ENCODE assay signal across 24 mouse cellular contexts in the genomic region with DNA sequence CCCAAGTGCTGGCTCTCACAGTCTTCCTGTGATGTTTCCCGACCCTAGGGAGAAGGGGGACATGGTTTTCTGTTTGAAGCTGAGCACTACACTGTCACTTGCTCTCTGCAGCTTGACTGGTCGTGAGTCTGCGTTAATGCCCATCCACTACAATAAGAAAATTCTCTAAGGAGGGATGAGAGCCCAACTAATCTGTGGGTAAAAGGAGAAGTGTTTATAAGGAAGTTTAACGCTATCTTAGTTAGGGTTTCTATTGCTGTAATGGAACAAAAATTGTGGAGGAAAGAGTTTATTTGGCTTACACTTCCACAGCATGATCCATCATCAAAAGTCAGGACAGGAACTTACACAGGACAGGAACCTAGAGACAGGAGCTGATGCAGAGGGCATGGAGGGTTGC.
DNase-seq lines count a peak whose midpoint lies in the region; ATAC-seq lines count a peak whose summit lies in the region.
"Had no signal": no experiment of that assay in that cellular context is flagged by ENCODE, and none has a peak within 500 bp of the region (broad histone marks: within the 10 kb centered on the region; RNA-seq: fewer than 3 reads in every experiment).

No protein-coding gene starts in this region.

- peak overlapping the region; percentile 20 for H3K4me3 ChIP-seq in megakaryocyte, embryonic 14.5 days (replicated peaks)
- H3K4me3 ChIP-seq in heart, embryonic 10.5 days = no peak overlapping the region
- H3K4me3 ChIP-seq: embryonic facial prominence, embryonic 13.5 days; embryonic facial prominence, embryonic 15.5 days; erythroblast, embryonic 14.5 days; forebrain, embryonic 10.5 days; forebrain, embryonic 12.5 days had no signal

- H3K9me3 ChIP-seq in megakaryocyte, embryonic 14.5 days = no peaks in the 10 kb centered on the region
- no peaks in the 10 kb centered on the region for H3K9me3 ChIP-seq in heart, embryonic 10.5 days
- H3K9me3 ChIP-seq: embryonic facial prominence, embryonic 15.5 days; forebrain, embryonic 10.5 days; forebrain, embryonic 12.5 days had no signal

- no peaks in the 10 kb centered on the region for H3K36me3 ChIP-seq in megakaryocyte, embryonic 14.5 days (replicated peaks; ENCODE audit: low read length)
- H3K36me3 ChIP-seq in heart, embryonic 10.5 days = no peaks in the 10 kb centered on the region
- H3K36me3 ChIP-seq: embryonic facial prominence, embryonic 13.5 days; embryonic facial prominence, embryonic 15.5 days; forebrain, embryonic 10.5 days; forebrain, embryonic 12.5 days had no signal

- H3K27me3 ChIP-seq in megakaryocyte, embryonic 14.5 days (replicated peaks) = no peaks in the 10 kb centered on the region
- no peaks in the 10 kb centered on the region for H3K27me3 ChIP-seq in heart, embryonic 10.5 days (ENCODE audit: insufficient read depth, poor library complexity, severe bottlenecking)
- H3K27me3 ChIP-seq: embryonic facial prominence, embryonic 13.5 days; embryonic facial prominence, embryonic 15.5 days; forebrain, embryonic 12.5 days had no signal

- ATAC-seq in granulocyte monocyte progenitor cell, adult 5-6 weeks (replicated peaks; ENCODE audit: poor library complexity, severe bottlenecking) = peak; percentile 41
- ATAC-seq: forebrain, embryonic 14.5 days; forebrain, embryonic 16.5 days had no signal

- peak; percentile 16 for DNase-seq in 416B (ENCODE audit: low read depth)
- peak; percentile 47 for DNase-seq in MEL-GATA-1-ER (ENCODE audit: extremely low read depth, low read depth)
- no peak for DNase-seq in ovary, postnatal 10 days (ENCODE audit: low spot score)
- no peak for DNase-seq in kidney, adult 9 months
- no peak for DNase-seq in cerebellum, postnatal 25 days
- DNase-seq in heart, embryonic 10.5 days (ENCODE audit: low spot score) = no peak
- DNase-seq: adrenal gland, adult 2 months; adrenal gland, postnatal 10 days; adrenal gland, postnatal 25 days; cerebellum, adult 11 months; cerebellum, adult 18-20 months; cerebellum, adult 8-10 months; cerebellum, adult 9-11 months; cerebellum, postnatal 14 days; embryo, embryonic 11 days had no signal

- H3K27ac ChIP-seq in heart, embryonic 10.5 days = no peak overlapping the region
- H3K27ac ChIP-seq: embryonic facial prominence, embryonic 13.5 days; embryonic facial prominence, embryonic 15.5 days; forebrain, embryonic 10.5 days; forebrain, embryonic 12.5 days had no signal

- WGBS in heart, embryonic 10.5 days = 59% methylated on average over 4 of the region's 4 CpGs

- peaks cover 28% of the 10 kb centered on the region for H3K4me1 ChIP-seq in megakaryocyte, embryonic 14.5 days
- no peaks in the 10 kb centered on the region for H3K4me1 ChIP-seq in heart, embryonic 10.5 days
- H3K4me1 ChIP-seq: embryonic facial prominence, embryonic 13.5 days; embryonic facial prominence, embryonic 15.5 days; forebrain, embryonic 10.5 days; forebrain, embryonic 12.5 days had no signal

Comparison
In these comparisons a context has a peak if more than half of its experiments do, and no peak if none do; other contexts are left out.
1. DNase-seq: peak in 416B (single experiment) and MEL-GATA-1-ER (single experiment); none in ovary, postnatal 10 days (single experiment), kidney, adult 9 months (single experiment), cerebellum, postnatal 25 days (0 of 2) and heart, embryonic 10.5 days (single experiment).